28 mouse cellular contexts compared by ENCODE assay signal in the genomic region with DNA sequence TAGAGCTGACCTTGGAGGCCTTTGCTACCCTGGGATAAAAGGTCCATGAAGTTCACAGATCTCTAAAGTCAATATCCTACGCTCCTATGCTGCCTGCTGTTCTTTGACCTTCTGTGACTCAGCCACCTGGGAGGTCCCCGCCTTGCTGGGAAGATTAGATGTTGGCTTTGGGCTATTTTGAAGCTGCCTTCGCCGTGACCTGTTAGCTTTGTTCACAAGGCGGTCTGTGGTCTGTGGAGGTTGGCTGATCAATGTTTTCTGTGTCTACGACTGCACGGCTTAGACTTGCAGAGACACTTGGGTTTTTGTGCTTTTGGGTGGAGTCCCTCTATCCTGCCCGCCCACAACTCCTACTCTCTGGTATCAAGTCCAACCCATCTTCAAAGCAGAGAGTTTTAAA. TPM values are rescaled to one million over a fixed set of nuclear protein-coding genes. Genes with fewer than 3 reads are reported as not detected.
A peak's percentile ranks its signal among the peaks of the same experiment; 100 is the strongest.
DNase-seq lines count a peak whose midpoint lies in the region; ATAC-seq and TF ChIP-seq lines count a peak whose summit lies in the region.
"Had no signal": no experiment of that assay in that cellular context is flagged by ENCODE, and none has a peak within 500 bp of the region (broad histone marks: within the 10 kb centered on the region; RNA-seq: fewer than 3 reads in every experiment).

No protein-coding gene starts in this region.

- peak overlapping the region; percentile 61 for H3K27ac ChIP-seq in stomach, postnatal 0 days (replicated peaks)
- H3K27ac ChIP-seq: embryonic facial prominence, embryonic 12.5 days; heart, adult 2 months; hindbrain, embryonic 12.5 days; liver, embryonic 13.5 days; neural tube, embryonic 12.5 days had no signal

- no peak overlapping the region for H3K9ac ChIP-seq in stomach, postnatal 0 days (ENCODE audit: low read length)
- H3K9ac ChIP-seq: embryonic facial prominence, embryonic 12.5 days; hindbrain, embryonic 12.5 days; limb, embryonic 12.5 days; liver, embryonic 13.5 days; lung, embryonic 14.5 days; neural tube, embryonic 12.5 days had no signal

- ATAC-seq in stomach, postnatal 0 days (ENCODE audit: low FRiP score, low TSS enrichment): peak; percentile 83

- H3K9me3 ChIP-seq in stomach, postnatal 0 days (ENCODE audit: control insufficient read depth, low read length): no peaks in the 10 kb centered on the region
- H3K9me3 ChIP-seq: embryonic facial prominence, embryonic 12.5 days; hindbrain, embryonic 12.5 days; limb, embryonic 12.5 days; liver, embryonic 13.5 days; neural tube, embryonic 12.5 days had no signal

- H3K4me2 ChIP-seq in stomach, postnatal 0 days (replicated peaks; ENCODE audit: low read depth): no peak overlapping the region
- H3K4me2 ChIP-seq: embryonic facial prominence, embryonic 12.5 days; hindbrain, embryonic 12.5 days; limb, embryonic 12.5 days; liver, embryonic 13.5 days; lung, embryonic 14.5 days; neural tube, embryonic 12.5 days had no signal

- TF ChIP-seq CTCF in stomach, postnatal 0 days (IDR thresholded peaks at IDR 0.05; ENCODE audit: low read depth): no peak

- no peak overlapping the region for H3K4me3 ChIP-seq in stomach, postnatal 0 days (ENCODE audit: low read depth, low read length)
- H3K4me3 ChIP-seq: embryonic facial prominence, embryonic 12.5 days; heart, adult 2 months; hindbrain, embryonic 12.5 days; limb, embryonic 12.5 days; liver, embryonic 13.5 days; megakaryocyte, embryonic 14.5 days; neural tube, embryonic 12.5 days had no signal

- H3K27me3 ChIP-seq in stomach, postnatal 0 days (ENCODE audit: control insufficient read depth, insufficient read depth, low read length): no peaks in the 10 kb centered on the region
- H3K27me3 ChIP-seq: embryonic facial prominence, embryonic 12.5 days; hindbrain, embryonic 12.5 days; limb, embryonic 12.5 days; liver, embryonic 13.5 days; megakaryocyte, embryonic 14.5 days; neural tube, embryonic 12.5 days had no signal

- no peaks in the 10 kb centered on the region for H3K36me3 ChIP-seq in stomach, postnatal 0 days (ENCODE audit: control insufficient read depth, insufficient read depth, low read length)
- H3K36me3 ChIP-seq: embryonic facial prominence, embryonic 12.5 days; hindbrain, embryonic 12.5 days; limb, embryonic 12.5 days; liver, embryonic 13.5 days; neural tube, embryonic 12.5 days had no signal

- no peak for TF ChIP-seq EP300 in stomach, postnatal 0 days (optimal IDR thresholded peaks at IDR 0.05)

- peak; percentile 67 for DNase-seq in CD4-positive, CD25-positive, alpha-beta regulatory T cell, adult 2 months (ENCODE audit: low read depth, low spot score)
- peak; percentile 11 for DNase-seq in ES-CJ7 (ENCODE audit: low read depth, low spot score)
- DNase-seq in induced T-regulatory cell, adult 2 months (ENCODE audit: low read depth): peak; percentile 62
- DNase-seq in stomach, postnatal 0 days (ENCODE audit: low spot score): peak; percentile 66
- no peak for DNase-seq in cerebellum, adult 11-12 months
- DNase-seq in testis, postnatal 10 days (ENCODE audit: low spot score): no peak
- no peak for DNase-seq in layer of hippocampus, adult 11-12 months (ENCODE audit: low spot score)
- DNase-seq: adrenal gland, postnatal 10 days; cerebellum, adult 2 months; cerebellum, postnatal 25 days; gastrocnemius, postnatal 36 days; heart, adult 2 months; kidney, adult 8-10 months; kidney, postnatal 10 days; liver, embryonic 13.5 days; lung, embryonic 14.5 days; lung, postnatal 36 days; midbrain, embryonic 14.5 days; right cerebral cortex, postnatal 4 days; thymus, postnatal 14 days had no signal

- WGBS in stomach, postnatal 0 days: 53% methylated on average over 8 of the region's 8 CpGs

- H3K4me1 ChIP-seq in stomach, postnatal 0 days (replicated peaks; ENCODE audit: control insufficient read depth, insufficient read depth): no peaks in the 10 kb centered on the region
- H3K4me1 ChIP-seq: embryonic facial prominence, embryonic 12.5 days; liver, embryonic 13.5 days; megakaryocyte, embryonic 14.5 days; neural tube, embryonic 12.5 days had no signal

RNA-seq across cellular contexts. Expression of a gene that starts 2.9 kb away (rescaled TPM):
- not detected in 2 replicates for polyA plus RNA-seq in stomach, postnatal 0 days (2015; fragmentation: Nextera tagmentation; extraction: Ambion mirVana)
- polyA plus RNA-seq: C2C12; cerebellum, adult 2 months; embryonic facial prominence, embryonic 12.5 days; forebrain, embryonic 11.5 days; heart, adult 2 months; heart, embryonic 14.5 days; hindbrain, embryonic 12.5 days; limb, embryonic 12.5 days; liver, embryonic 13.5 days; lung, embryonic 14.5 days; midbrain, embryonic 14.5 days; neural tube, embryonic 12.5 days had no signal

RNA-seq across cellular contexts. Expression of a gene that starts 42.4 kb away (rescaled TPM):
- 5.4 and 6.7 TPM in 2 replicates for polyA plus RNA-seq in stomach, postnatal 0 days (2015; fragmentation: Nextera tagmentation; extraction: Ambion mirVana)
- polyA plus RNA-seq: C2C12 had no signal

Comparison
In these comparisons a context has a peak if more than half of its experiments do, and no peak if none do; other contexts are left out.
1. DNase-seq: peak in CD4-positive, CD25-positive, alpha-beta regulatory T cell, adult 2 months (single experiment), ES-CJ7 (single experiment), induced T-regulatory cell, adult 2 months (single experiment) and stomach, postnatal 0 days (single experiment); none in cerebellum, adult 11-12 months (single experiment), testis, postnatal 10 days (single experiment) and layer of hippocampus, adult 11-12 months (single experiment).